Mouse (Mus musculus) spleen, adult 2 months (tissue): Measurements from ENCODE around the gene Klhl35.

Experiments
- CTCF ChIP-seq: fragments of 200-500 bp; IDR thresholded peaks from 2 replicates; pipeline ENCODE4 v1.5.1; 2011; ENCODE audit warnings: mild to moderate bottlenecking, inconsistent platforms; ENCODE audit not compliant: insufficient read depth, insufficient read length, insufficient replicate concordance; ENCODE audit errors: extremely low read depth
- POLR2A ChIP-seq: fragments of 200-500 bp; IDR thresholded peaks from 2 replicates; pipeline ENCODE4 v1.6.1; 2011; ENCODE audit warnings: low read depth, low read length, inconsistent platforms

DNA sequence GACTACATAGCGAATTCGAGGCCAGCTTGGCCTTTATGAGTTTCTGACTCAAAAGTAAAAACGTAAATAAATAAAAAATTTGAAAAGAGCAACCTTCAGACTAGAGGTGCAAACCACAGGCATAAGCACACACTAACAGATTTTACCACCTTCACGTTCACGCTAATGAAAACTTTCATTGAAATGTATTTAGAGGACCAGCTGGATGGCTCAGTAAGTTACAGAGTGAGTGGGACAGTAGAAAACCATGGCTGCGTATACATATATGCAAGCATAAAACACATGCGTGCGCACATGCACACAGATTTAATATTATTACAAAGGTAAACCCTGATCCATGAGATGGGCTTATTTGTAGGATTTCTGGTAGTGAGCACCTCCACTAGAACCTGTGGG, 18.1 kb downstream of the Klhl35 start:
- TF ChIP-seq CTCF (no peak), POLR2A (no peak)
